Mouse (Mus musculus) inflammation-experienced regulatory T-cells, adult 16 weeks (primary cell): Measurements from ENCODE around the gene Tmem94. TPM values are rescaled to one million over a fixed set of nuclear protein-coding genes. Genes with fewer than 3 reads are reported as not detected.

Source experiments
- polyA plus RNA-seq: library from polyadenylated mRNA; unstranded; fragments of 100-300 nt; shearing (Covaris generic); gene quantifications from one replicate; pipeline ENCODE4 v1.2.1, GENCODE M21; 2017

Gene Tmem94
- polyA plus RNA-seq = 42.6 TPM

DNA sequence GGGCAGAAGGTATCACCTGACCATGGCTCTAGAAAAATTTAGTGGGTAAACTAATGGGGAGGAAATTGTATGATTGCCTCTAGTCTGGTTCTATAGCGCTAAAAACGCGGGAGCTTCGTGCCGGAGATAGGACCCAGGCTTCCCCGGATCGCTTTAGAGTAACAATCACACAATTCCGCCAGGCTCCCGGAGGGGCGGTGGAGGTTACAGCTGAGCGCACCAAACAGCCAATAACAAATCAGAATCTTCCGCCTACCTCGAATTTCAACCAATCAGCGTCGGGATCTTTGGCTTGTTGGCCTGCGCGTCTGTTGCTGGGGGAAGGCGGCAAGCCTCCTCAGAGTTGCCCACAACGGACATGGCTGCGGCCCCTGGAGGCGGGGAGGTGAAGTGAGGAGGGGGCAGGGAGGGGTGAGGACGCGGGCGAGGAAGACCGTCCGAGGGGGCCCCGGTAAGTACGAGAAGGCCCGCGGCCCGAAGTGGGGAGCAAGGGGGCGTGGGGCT is at the start of gene Tmem94:
Gene Tmem94 (plus strand): TSS at position 331 of the 504 bp plus-strand sequence.

GRCm38 (mm10) chr11:115813507-115814296 is 48.5 kb downstream of the Tmem94 start, which contains the start of gene Caskin2:
Gene Caskin2, minus strand, starts transcription at chr11:115813639.

DNA sequence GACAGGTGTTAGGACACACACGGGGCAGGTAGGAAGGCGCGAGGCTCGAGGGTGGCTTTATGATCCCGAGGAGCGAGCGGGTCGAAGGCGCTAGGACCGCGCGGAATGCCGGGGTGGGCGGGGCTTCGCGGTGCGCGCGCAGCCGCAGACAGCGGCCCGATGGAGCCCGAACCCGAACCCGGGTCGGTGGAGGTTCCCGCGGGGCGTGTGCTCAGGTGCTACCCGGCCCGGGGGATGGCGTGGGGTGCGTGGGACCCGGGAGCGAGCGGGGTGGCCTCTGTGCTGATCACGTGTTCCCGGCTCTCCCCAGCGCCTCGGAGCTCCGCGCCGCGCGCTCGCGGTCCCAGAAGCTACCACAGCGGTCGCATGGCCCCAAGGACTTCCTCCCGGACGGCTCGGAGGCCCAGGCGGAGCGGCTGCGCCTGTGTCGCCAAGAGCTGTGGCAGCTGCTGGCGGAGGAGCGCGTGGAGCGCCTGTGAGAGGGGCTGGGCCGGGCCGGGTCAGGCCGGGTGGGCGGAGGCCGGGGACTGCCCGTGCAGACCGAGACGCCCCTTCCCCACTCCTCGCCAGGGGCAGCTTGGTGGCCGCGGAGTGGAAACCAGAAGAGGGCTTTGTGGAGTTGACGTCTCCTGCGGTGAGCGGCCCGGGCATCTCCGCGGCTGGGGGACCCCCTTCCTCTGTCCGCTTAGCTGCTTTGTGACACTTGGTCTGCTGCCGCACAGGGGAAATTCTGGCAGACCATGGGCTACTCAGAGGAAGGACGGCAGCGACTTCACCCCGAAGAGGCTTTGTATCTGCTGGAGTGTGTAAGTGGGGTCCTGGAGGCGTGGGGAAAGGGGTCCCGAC is 49.6 kb downstream of the Tmem94 start, which contains the start of gene Tsen54:
Gene Tsen54 (plus strand): TSS at position 120 of the 846 bp plus-strand sequence.

GRCm38 (mm10) chr11:115823774-115824740 is 58.8 kb downstream of the Tmem94 start, which contains the start of gene Llgl2:
Gene Llgl2, plus strand, starts transcription at chr11:115824049.

Other genes starting within 250 kb of the Tmem94 start
- gene Sumo2, start 229.2 kb upstream of the Tmem94 start, polyA plus RNA-seq = 796 TPM
- 102 TPM for gene Nup85, start 201.0 kb upstream of the Tmem94 start, polyA plus RNA-seq
- gene Mrps7, start 161.5 kb upstream of the Tmem94 start, polyA plus RNA-seq = 71.9 TPM
- gene Gga3, start 161.4 kb upstream of the Tmem94 start, polyA plus RNA-seq = 67.8 TPM
- gene Mif4gd, start 152.5 kb upstream of the Tmem94 start, polyA plus RNA-seq = 228 TPM
- 86.8 TPM for gene Slc25a19, start 137.1 kb upstream of the Tmem94 start, polyA plus RNA-seq
- 12.8 TPM for gene Grb2, start 56.8 kb upstream of the Tmem94 start, polyA plus RNA-seq
- 4.2 TPM for gene Caskin2, start 48.2 kb downstream of the Tmem94 start, polyA plus RNA-seq
- gene Tsen54, start 49.3 kb downstream of the Tmem94 start, polyA plus RNA-seq = 25.6 TPM
- gene Llgl2, start 58.6 kb downstream of the Tmem94 start, polyA plus RNA-seq = 39.3 TPM
- gene Myo15b, start 93.0 kb downstream of the Tmem94 start, polyA plus RNA-seq = not detected
- gene Smim5, start 134.5 kb downstream of the Tmem94 start, polyA plus RNA-seq = 0.37 TPM
- gene Smim6, start 146.6 kb downstream of the Tmem94 start, polyA plus RNA-seq = 1.3 TPM
- 43.4 TPM for gene Sap30bp, start 167.8 kb downstream of the Tmem94 start, polyA plus RNA-seq
- gene Recql5, start 168.0 kb downstream of the Tmem94 start, polyA plus RNA-seq = 27.8 TPM
- not detected for gene Itgb4, start 209.3 kb downstream of the Tmem94 start, polyA plus RNA-seq
- 40.4 TPM for gene Galk1, start 247.3 kb downstream of the Tmem94 start, polyA plus RNA-seq